Mouse (Mus musculus) liver, embryonic 16.5 days (tissue): ENCODE results near the gene Eno2. TPM values are rescaled to one million over a fixed set of nuclear protein-coding genes. Genes with fewer than 3 reads are reported as not detected.
A peak's percentile ranks its signal among the peaks of the same experiment; 100 is the strongest.

Source experiments
- ATAC-seq: fragments of 200-750 bp; cut with Nextera tagmentation; 2 replicates; pipeline ENCODE4 v1.8.0; 2017; ENCODE audit warnings: low read depth, mild to moderate bottlenecking, moderate number of reproducible peaks, moderate library complexity
- H3K27ac ChIP-seq: fragments of 300-500 bp; sonication (generic); 2 replicates; pipeline ENCODE4 v1.5.1; 2014; ENCODE audit warnings: mild to moderate bottlenecking, low read length
- H3K27me3 ChIP-seq: fragments of 300-500 bp; sonication (generic); 2 replicates; pipeline ENCODE4 v1.6.1; 2014; ENCODE audit warnings: low read depth, low read length, mixed read lengths; ENCODE audit not compliant: control insufficient read depth, insufficient read depth
- H3K36me3 ChIP-seq: fragments of 300-500 bp; sonication (generic); 2 replicates; pipeline ENCODE4 v1.6.1; 2014; ENCODE audit warnings: mild to moderate bottlenecking; ENCODE audit not compliant: control insufficient read depth, insufficient read depth
- H3K4me1 ChIP-seq: fragments of 300-500 bp; sonication (generic); 2 replicates; pipeline ENCODE4 v1.6.1; 2014; ENCODE audit warnings: low read depth, low read length, mixed read lengths; ENCODE audit not compliant: control insufficient read depth
- H3K4me2 ChIP-seq: fragments of 300-500 bp; sonication (generic); 2 replicates; pipeline ENCODE4 v1.6.1; 2014; ENCODE audit warnings: low read depth, low read length, mixed read lengths
- H3K4me3 ChIP-seq: fragments of 300-500 bp; sonication (generic); 2 replicates; pipeline ENCODE4 v1.5.1; 2014; ENCODE audit warnings: low read depth, mild to moderate bottlenecking, low read length
- H3K9ac ChIP-seq: fragments of 300-500 bp; sonication (generic); 2 replicates; pipeline ENCODE4 v1.6.1; 2014; ENCODE audit warnings: low read depth, low read length
- H3K9me3 ChIP-seq: fragments of 300-500 bp; sonication (generic); replicated peaks from 2 replicates; pipeline ENCODE4 v1.6.1; 2016; ENCODE audit warnings: low read length; ENCODE audit not compliant: control insufficient read depth
- WGBS: fragments of 180-500 bp; shearing (Covaris S2); extraction: QIAGEN DNeasy Blood & Tissue Kit; methylation state at CpG from one replicate; pipeline ENCODE4 v1.1.7; 2014; ENCODE audit not compliant: insufficient replicate concordance; 5-methylcytosine and 5-hydroxymethylcytosine counted together
- microRNA counts: library from miRNA; unstranded; fragments of <30 nt; microRNA quantifications from one replicate; lab custom pipeline; 2016
- microRNA-seq: library from miRNA; unstranded; fragments of <30 nt; microRNA quantifications from one replicate; pipeline ENCODE4, GENCODE M21; 2016
- polyA plus RNA-seq: library from polyadenylated mRNA; unstranded; fragments of >200 nt; fragmentation: Nextera tagmentation; extraction: Ambion mirVana; gene quantifications from 2 replicates; pipeline ENCODE4 v1.2.1, GENCODE M21; 2015

Gene Eno2
- polyA plus RNA-seq, 1 experiment from 2014 or later = 0.40 TPM

- no peaks in the 10 kb centered on the region for H3K27me3 ChIP-seq
- no peak overlapping the region for H3K27ac ChIP-seq
- no peak for ATAC-seq
- no peak overlapping the region for H3K9ac ChIP-seq
- no peak overlapping the region for H3K4me2 ChIP-seq
- peaks cover 30% of the 10 kb centered on the region for H3K36me3 ChIP-seq
- H3K4me3 ChIP-seq = no peak overlapping the region
- 61% methylated on average over 20 of the region's 20 CpGs for WGBS
- no peaks in the 10 kb centered on the region for H3K9me3 ChIP-seq
- peaks cover 41% of the 10 kb centered on the region for H3K4me1 ChIP-seq
These were observed 52.5 kb downstream of the Eno2 start for GRCm38 (mm10) chr6:124716864-124717490.

GRCm38 (mm10) chr6:124712918-124713317 is 56.6 kb downstream of the Eno2 start:
- Histone ChIP-seq H3K9me3 (no peaks in the 10 kb centered on the region), H3K27ac (peak overlapping the region; percentile 93), H3K4me2 (peak overlapping the region; percentile 82), H3K9ac (peak overlapping the region; percentile 85), H3K27me3 (no peaks in the 10 kb centered on the region), H3K4me3 (peak overlapping the region; percentile 98), H3K36me3 (peaks cover 39% of the 10 kb centered on the region), H3K4me1 (peaks cover 37% of the 10 kb centered on the region)
- 8% methylated on average over 11 of the region's 11 CpGs for WGBS
- ATAC-seq = no peak

- ATAC-seq = peak; percentile 98
- Histone ChIP-seq H3K9me3 (no peaks in the 10 kb centered on the region), H3K27me3 (no peaks in the 10 kb centered on the region), H3K27ac (peak within 1 kb of the TSS; percentile 93), H3K9ac (peak within 1 kb of the TSS; percentile 89), H3K4me3 (peak within 1 kb of the TSS; percentile 98), H3K4me2 (peak within 1 kb of the TSS; percentile 82), H3K4me1 (peaks cover 37% of the 10 kb centered on the region), H3K36me3 (peaks cover 45% of the 10 kb centered on the region)
- under 1% methylated on average over 76 of the region's 76 CpGs for WGBS
These were observed 57.4 kb downstream of the Eno2 start, which contains the start of the genes Emg1 and Phb2 for GRCm38 (mm10) chr6:124711824-124712782. Emg1 (minus strand) TSS chr6:124712178. Phb2 (plus strand) TSS chr6:124712336.

MicroRNA genes within 50 kb of the gene (microRNA counts, 519-probe panel; counts per million panel counts)
- microRNA mmu-miR-141 (lab: Ali Mortazavi, UCI) (1,647 counts per million, percentile 16 among the panel's probes with 10 or more counts), microRNA mmu-miR-200c (lab: Ali Mortazavi, UCI) (2,220 counts per million, percentile 40 among the panel's probes with 10 or more counts)

Small RNAs within 50 kb of the gene (microRNA-seq; reads per million reads assigned to microRNA genes)
- gene Mir141 (70.4 reads per million, percentile 50 among the genes with 10 or more reads in this experiment), gene Mir200c (473 reads per million, percentile 69 among the genes with 10 or more reads in this experiment)

Other genes starting within 250 kb of the Eno2 start
- 75.8 and 79.9 TPM in 2 replicates for gene C1s1, start 227.3 kb downstream of the Eno2 start, polyA plus RNA-seq
- gene C1rb, start 199.4 kb downstream of the Eno2 start, polyA plus RNA-seq = not detected in 2 replicates
- gene C1s2, start 133.6 kb downstream of the Eno2 start, polyA plus RNA-seq = 0.04 TPM in 1 of 2 replicates, not detected in the other
- gene Lpcat3, start 106.6 kb downstream of the Eno2 start, polyA plus RNA-seq = 80.1 and 88.6 TPM in 2 replicates
- gene Emg1, start 57.5 kb downstream of the Eno2 start, polyA plus RNA-seq = 105 and 121 TPM in 2 replicates
- gene Phb2, start 57.3 kb downstream of the Eno2 start, polyA plus RNA-seq = 206 and 214 TPM in 2 replicates
- gene Ptpn6, start 31.0 kb downstream of the Eno2 start, polyA plus RNA-seq = 38.2 and 38.3 TPM in 2 replicates
- gene Grcc10, start 28.3 kb downstream of the Eno2 start, polyA plus RNA-seq = 80.7 and 83.6 TPM in 2 replicates
- gene Gm45234, start 13.7 kb downstream of the Eno2 start, polyA plus RNA-seq = not detected in 2 replicates
- 1.3 and 1.7 TPM in 2 replicates for gene Atn1, start 13.1 kb downstream of the Eno2 start, polyA plus RNA-seq
- not detected in 2 replicates for gene Lrrc23, start 10.1 kb upstream of the Eno2 start, polyA plus RNA-seq
- gene Spsb2, start 39.0 kb upstream of the Eno2 start, polyA plus RNA-seq = 8.6 and 9.1 TPM in 2 replicates
- gene Tpi1, start 44.6 kb upstream of the Eno2 start, polyA plus RNA-seq = 450 and 452 TPM in 2 replicates
- gene Usp5, start 59.8 kb upstream of the Eno2 start, polyA plus RNA-seq = 50.0 and 52.7 TPM in 2 replicates
- gene Cdca3, start 59.9 kb upstream of the Eno2 start, polyA plus RNA-seq = 171 and 180 TPM in 2 replicates
- gene Gnb3, start 70.6 kb upstream of the Eno2 start, polyA plus RNA-seq = 0.13 and 0.31 TPM in 2 replicates
- 0.62 and 0.76 TPM in 2 replicates for gene P3h3, start 88.1 kb upstream of the Eno2 start, polyA plus RNA-seq
- 0.02 TPM in 1 of 2 replicates, not detected in the other for gene Gpr162, start 94.3 kb upstream of the Eno2 start, polyA plus RNA-seq
- 0.11 and 0.14 TPM in 2 replicates for gene Cd4, start 118.5 kb upstream of the Eno2 start, polyA plus RNA-seq
- 0.12 and 0.15 TPM in 2 replicates for gene Lag3, start 142.0 kb upstream of the Eno2 start, polyA plus RNA-seq
- gene Ptms, start 150.4 kb upstream of the Eno2 start, polyA plus RNA-seq = 42.3 and 49.6 TPM in 2 replicates
- gene Mlf2, start 161.7 kb upstream of the Eno2 start, polyA plus RNA-seq = 103 and 110 TPM in 2 replicates
- 44.4 and 49.6 TPM in 2 replicates for gene Cops7a, start 195.9 kb upstream of the Eno2 start, polyA plus RNA-seq
- gene Pianp, start 227.0 kb upstream of the Eno2 start, polyA plus RNA-seq = 0.05 and 0.11 TPM in 2 replicates
- gene Zfp384, start 239.5 kb upstream of the Eno2 start, polyA plus RNA-seq = 3.5 and 3.6 TPM in 2 replicates